Mouse (Mus musculus) MEL (cell line): ENCODE measurements around the gene Ada. TPM values are rescaled to one million over a fixed set of nuclear protein-coding genes. Genes with fewer than 3 reads are reported as not detected.

Source experiments
- DNase-seq: peaks from one replicate; pipeline ENCODE4 v3.0.0; 2011; ENCODE audit warnings: low read depth, low spot score
- H3K27ac ChIP-seq: 2 replicates; pipeline ENCODE4 v1.5.1; 2012; ENCODE audit warnings: low read depth, mild to moderate bottlenecking, control low read depth, low read length, moderate library complexity; ENCODE audit not compliant: control insufficient read depth
- H3K27me3 ChIP-seq, 2 experiments: fragments of 150-350 bp in 1 of 2; sonication (generic) in 1 of 2; 2 replicates each; pipeline ENCODE4 v1.6.1; 2012; ENCODE audit warnings: low read length in 2 of 2, mild to moderate bottlenecking in 2 of 2, improper control_type of control experiment in 1 of 2, moderate library complexity in 1 of 2; ENCODE audit not compliant: insufficient read depth in 2 of 2, control insufficient read depth in 1 of 2
- H3K36me3 ChIP-seq, 2 experiments: 2 replicates each; pipeline ENCODE4 v1.6.1; 2012 to 2014; ENCODE audit warnings: low read length in 2 of 2, improper control_type of control experiment in 1 of 2, inconsistent platforms in 1 of 2, mild to moderate bottlenecking in 1 of 2; ENCODE audit not compliant: insufficient read depth in 2 of 2, control insufficient read depth in 1 of 2
- H3K4me1 ChIP-seq, 2 experiments: fragments of 150-350 bp in 1 of 2; sonication (generic) in 1 of 2; 2 replicates each; pipeline ENCODE4 v1.6.1; 2012; ENCODE audit warnings: low read length in 2 of 2, improper control_type of control experiment in 1 of 2, mild to moderate bottlenecking in 1 of 2; ENCODE audit not compliant: insufficient read depth in 2 of 2, control insufficient read depth in 1 of 2
- H3K4me3 ChIP-seq, 2 experiments: fragments of 150-350 bp in 1 of 2; sonication (generic) in 1 of 2; 2 replicates each; pipeline ENCODE4 v1.5.1; 2012; ENCODE audit warnings: low read depth in 2 of 2, low read length in 2 of 2, mild to moderate bottlenecking in 2 of 2, moderate library complexity in 2 of 2, control low read depth in 1 of 2, improper control_type of control experiment in 1 of 2; ENCODE audit not compliant: control insufficient read depth in 1 of 2, insufficient read depth in 1 of 2
- H3K79me2 ChIP-seq: 2 replicates; pipeline ENCODE4 v1.6.1; 2012; ENCODE audit warnings: mild to moderate bottlenecking, low read length, moderate library complexity; ENCODE audit not compliant: control insufficient read depth, poor library complexity, insufficient read depth
- H3K9ac ChIP-seq: 2 replicates; pipeline ENCODE4 v1.6.1; 2012; ENCODE audit warnings: low read depth, mild to moderate bottlenecking, control low read depth, low read length, moderate library complexity; ENCODE audit not compliant: control insufficient read depth, poor library complexity, severe bottlenecking
- H3K9me3 ChIP-seq: fragments of 150-350 bp; sonication (generic); replicated peaks from 2 replicates; pipeline ENCODE4 v1.6.1; 2012; ENCODE audit warnings: mild to moderate bottlenecking, low read length, improper control_type of control experiment, moderate library complexity; ENCODE audit not compliant: insufficient read depth
- E2F4 ChIP-seq: IDR thresholded peaks from 2 replicates; pipeline ENCODE4 v1.6.1; 2011; ENCODE audit warnings: low read depth, low read length, improper control_type of control experiment, borderline replicate concordance
- ELF1 ChIP-seq: IDR thresholded peaks from 2 replicates; pipeline ENCODE4 v1.6.1; 2014; ENCODE audit warnings: low read depth, mild to moderate bottlenecking, inconsistent platforms, low read length, improper control_type of control experiment, moderate library complexity
- EP300 ChIP-seq, 2 experiments: IDR thresholded peaks; 2 replicates each; pipeline ENCODE4 v1.6.1; 2011; ENCODE audit warnings: improper control_type of control experiment in 2 of 2, low read length in 2 of 2, low read depth in 1 of 2, mild to moderate bottlenecking in 1 of 2
- GABPA ChIP-seq: IDR thresholded peaks from 2 replicates; pipeline ENCODE4 v1.6.1; 2012; ENCODE audit warnings: low read depth, mild to moderate bottlenecking, inconsistent platforms, low read length, improper control_type of control experiment, moderate library complexity
- GATA1 ChIP-seq: IDR thresholded peaks from 2 replicates; pipeline ENCODE4 v1.6.1; 2011; ENCODE audit warnings: low read depth, low read length, improper control_type of control experiment
- JUND ChIP-seq: IDR thresholded peaks from 2 replicates; pipeline ENCODE4 v1.6.1; 2011; ENCODE audit warnings: low read depth, mild to moderate bottlenecking, improper control_type of control experiment, low read length
- MAX ChIP-seq: IDR thresholded peaks from 2 replicates; pipeline ENCODE4 v1.6.1; 2011; ENCODE audit warnings: low read length, improper control_type of control experiment
- MAZ ChIP-seq: IDR thresholded peaks from 2 replicates; pipeline ENCODE4 v1.6.1; 2012; ENCODE audit warnings: low read depth, mild to moderate bottlenecking, inconsistent platforms, low read length, improper control_type of control experiment
- MXI1 ChIP-seq: IDR thresholded peaks from 2 replicates; pipeline ENCODE4 v1.6.1; 2011; ENCODE audit warnings: mild to moderate bottlenecking, low read depth, low read length, improper control_type of control experiment
- MYB ChIP-seq: IDR thresholded peaks from 2 replicates; pipeline ENCODE4 v1.6.1; 2011; ENCODE audit warnings: mild to moderate bottlenecking, low read depth, low read length, improper control_type of control experiment
- MYC ChIP-seq: IDR thresholded peaks from 2 replicates; pipeline ENCODE4 v1.6.1; 2011; ENCODE audit warnings: low read depth, mild to moderate bottlenecking, low read length, improper control_type of control experiment, moderate library complexity
- NELFE ChIP-seq: IDR thresholded peaks from 2 replicates; pipeline ENCODE4 v1.6.1; 2011; ENCODE audit warnings: low read depth, low read length, improper control_type of control experiment
- RAD21 ChIP-seq: IDR thresholded peaks from 2 replicates; pipeline ENCODE4 v1.6.1; 2011; ENCODE audit warnings: mild to moderate bottlenecking, low read depth, low read length, improper control_type of control experiment
- TBP ChIP-seq: IDR thresholded peaks from 2 replicates; pipeline ENCODE4 v1.8.0; 2011; ENCODE audit warnings: low read depth, low read length, improper control_type of control experiment
- USF2 ChIP-seq, 2 experiments: IDR thresholded peaks; 2 replicates each; pipeline ENCODE4 v1.6.1; 2011 to 2012; ENCODE audit warnings: improper control_type of control experiment in 2 of 2, low read length in 2 of 2, borderline replicate concordance in 1 of 2, inconsistent platforms in 1 of 2, low read depth in 1 of 2, mild to moderate bottlenecking in 1 of 2; ENCODE audit not compliant: insufficient read depth in 1 of 2
- ZC3H11A ChIP-seq: IDR thresholded peaks from 2 replicates; pipeline ENCODE4 v1.6.1; 2012; ENCODE audit warnings: low read depth, mild to moderate bottlenecking, inconsistent platforms, low read length, improper control_type of control experiment
- ZMIZ1 ChIP-seq: IDR thresholded peaks from 2 replicates; pipeline ENCODE4 v1.6.1; 2012; ENCODE audit warnings: low read depth, mild to moderate bottlenecking, inconsistent platforms, low read length, improper control_type of control experiment, moderate library complexity
- polyA plus RNA-seq, 2 experiments: library from polyadenylated mRNA; stranded (reverse) in 1 of 2; unstranded in 1 of 2; fragments of >175 nt in 1 of 2; fragments of >200 nt in 1 of 2; gene quantifications; 2 replicates each; pipeline versions ENCODE4 v1.2.1 to v1.2.4; 2012; ENCODE audit warnings: low replicate concordance in 2 of 2, low read depth in 1 of 2; ENCODE audit not compliant: insufficient read length in 2 of 2, insufficient read depth in 1 of 2, missing spikeins in 1 of 2
- total RNA-seq: library from RNA; depleted of rRNA; stranded (reverse); fragments of 300-350 nt; gene quantifications from 2 replicates; pipeline ENCODE4 v1.2.3, GENCODE M21; 2012

The Ada gene
- total and polyA plus RNA-seq, 3 experiments, result 35.1 to 36.5 TPM; not detected in 1

- TF ChIP-seq MYC, result no peak
These were observed 63.8 kb downstream of the Ada start (continued) for GRCm38 (mm10) chr2:163686233-163686632.

GRCm38 (mm10) chr2:163685761-163686200 lies 64.3 kb downstream of the Ada start:
- no peaks in the 10 kb centered on the region for H3K9me3 ChIP-seq
- no peaks in the 10 kb centered on the region for H3K27me3 ChIP-seq
- peaks cover 0 to 37% of the 10 kb centered on the region in 2 experiments; a peak in 2 of 4 replicates for H3K36me3 ChIP-seq
- no peak overlapping the region for H3K9ac ChIP-seq
- H3K4me1 ChIP-seq, result peaks cover 15 to 39% of the 10 kb centered on the region in 2 experiments
- TF ChIP-seq NELFE, result no peak
- no peak for TF ChIP-seq MAZ
- TF ChIP-seq GABPA, result no peak
- TF ChIP-seq EP300 (IDR thresholded peaks at IDR 0.05; ENCODE audit: low read depth in 1 of 2, low read length in 2 of 2), result no peak
- TF ChIP-seq ELF1, result no peak
- TF ChIP-seq JUND, result no peak
- TF ChIP-seq ZMIZ1, result no peak
- no peak for TF ChIP-seq GATA1
- H3K27ac ChIP-seq, result no peak overlapping the region; the same call in 1 of the 2 replicates
- H3K79me2 ChIP-seq, result peaks cover 17% of the 10 kb centered on the region
- H3K4me3 ChIP-seq, result no peak overlapping the region
- no peak for DNase-seq

- DNase-seq, result no peak
- no peak overlapping the region for H3K9ac ChIP-seq
- no peaks in the 10 kb centered on the region for H3K9me3 ChIP-seq
- no peaks in the 10 kb centered on the region for H3K27me3 ChIP-seq
- no peak overlapping the region for H3K4me3 ChIP-seq
- H3K4me1 ChIP-seq, result peaks cover 15 to 34% of the 10 kb centered on the region in 2 experiments
- TF ChIP-seq MYC, result no peak
- TF ChIP-seq TBP, result no peak
- TF ChIP-seq E2F4, result no peak
- no peak for TF ChIP-seq RAD21
- TF ChIP-seq MXI1, result no peak
- TF ChIP-seq USF2 (IDR thresholded peaks at IDR 0.05; ENCODE audit: borderline replicate concordance in 1 of 2, insufficient read depth in 1 of 2, low read depth in 1 of 2, low read length in 2 of 2), result no peak
- no peak for TF ChIP-seq ZC3H11A
- TF ChIP-seq MYB, result no peak
- TF ChIP-seq MAX, result no peak
- no peak for TF ChIP-seq EP300 (IDR thresholded peaks at IDR 0.05; ENCODE audit: low read depth in 1 of 2, low read length in 2 of 2)
- H3K36me3 ChIP-seq, result peaks cover 0 to 35% of the 10 kb centered on the region in 2 experiments; a peak in 2 of 4 replicates
- no peak overlapping the region for H3K27ac ChIP-seq
- H3K79me2 ChIP-seq, result peaks cover 12% of the 10 kb centered on the region; the same call in 1 of the 2 replicates
These were observed 64.8 kb downstream of the Ada start for GRCm38 (mm10) chr2:163685287-163685686.
